Mouse (Mus musculus) lung, postnatal 36 days (tissue): ENCODE data around the gene Cdh13.

Experiments
- DNase-seq: peaks from one replicate; pipeline ENCODE4 v3.0.0; 2022; ENCODE audit warnings: mixed read lengths

The Cdh13 gene

GRCm38 (mm10) chr8:118601376-118601775, 317.8 kb downstream of the Cdh13 start:
- DNase-seq, result no peak

- no peak for DNase-seq
These were observed 318.5 kb downstream of the Cdh13 start for GRCm38 (mm10) chr8:118602074-118602473.

GRCm38 (mm10) chr8:118611551-118611950, 328.0 kb downstream of the Cdh13 start:
- DNase-seq, result no peak

- DNase-seq, result no peak
These were observed 334.7 kb downstream of the Cdh13 start for GRCm38 (mm10) chr8:118618195-118618594.

- DNase-seq, result no peak
These were observed 342.9 kb downstream of the Cdh13 start for GRCm38 (mm10) chr8:118626425-118626824.

- DNase-seq, result no peak
These were observed 344.2 kb downstream of the Cdh13 start for GRCm38 (mm10) chr8:118627737-118628136.

- DNase-seq, result no peak
These were observed 345.2 kb downstream of the Cdh13 start for GRCm38 (mm10) chr8:118628702-118629101.

- DNase-seq, result no peak
These were observed 351.9 kb downstream of the Cdh13 start for GRCm38 (mm10) chr8:118635296-118636060.

GRCm38 (mm10) chr8:118639606-118640005, 356.1 kb downstream of the Cdh13 start:
- DNase-seq, result peak; percentile 7

GRCm38 (mm10) chr8:118641799-118642198, 358.3 kb downstream of the Cdh13 start:
- no peak for DNase-seq

GRCm38 (mm10) chr8:118648801-118649537, 365.4 kb downstream of the Cdh13 start:
- no peak for DNase-seq

GRCm38 (mm10) chr8:118649981-118650380, 366.4 kb downstream of the Cdh13 start:
- DNase-seq, result no peak

- no peak for DNase-seq
These were observed 378.7 kb downstream of the Cdh13 start for GRCm38 (mm10) chr8:118662001-118662829.

- no peak for DNase-seq
These were observed 381.5 kb downstream of the Cdh13 start for GRCm38 (mm10) chr8:118665081-118665480.

- no peak for DNase-seq
These were observed 384.2 kb downstream of the Cdh13 start for GRCm38 (mm10) chr8:118667736-118668135.

GRCm38 (mm10) chr8:118676233-118676632, 392.7 kb downstream of the Cdh13 start:
- DNase-seq, result no peak

GRCm38 (mm10) chr8:118679347-118679746, 395.8 kb downstream of the Cdh13 start:
- no peak for DNase-seq

- DNase-seq, result no peak
These were observed 399.9 kb downstream of the Cdh13 start for GRCm38 (mm10) chr8:118683386-118683785.

GRCm38 (mm10) chr8:118685863-118686262, 402.3 kb downstream of the Cdh13 start:
- no peak for DNase-seq

- no peak for DNase-seq
These were observed 406.3 kb downstream of the Cdh13 start for GRCm38 (mm10) chr8:118689849-118690248.

- DNase-seq, result peak; percentile 1
These were observed 417.9 kb downstream of the Cdh13 start for GRCm38 (mm10) chr8:118701312-118701880.

GRCm38 (mm10) chr8:118709366-118709765, 425.8 kb downstream of the Cdh13 start:
- no peak for DNase-seq

GRCm38 (mm10) chr8:118711631-118712030, 428.1 kb downstream of the Cdh13 start:
- no peak for DNase-seq
